Mouse (Mus musculus) embryo, embryonic 10 days (tissue): ENCODE measurements around the gene Cd248.
A peak's percentile ranks its signal among the peaks of the same experiment; 100 is the strongest.
"Not testable (repeated sequence)": the region's sequence is repeated elsewhere in the genome, so short reads cannot be mapped to it uniquely, and the experiment has no call there.

Experiments used
- DNase-seq: peaks from one replicate; pipeline ENCODE4 v3.0.0-alpha.2; 2015; ENCODE audit warnings: low spot score

Cd248 gene

DNA sequence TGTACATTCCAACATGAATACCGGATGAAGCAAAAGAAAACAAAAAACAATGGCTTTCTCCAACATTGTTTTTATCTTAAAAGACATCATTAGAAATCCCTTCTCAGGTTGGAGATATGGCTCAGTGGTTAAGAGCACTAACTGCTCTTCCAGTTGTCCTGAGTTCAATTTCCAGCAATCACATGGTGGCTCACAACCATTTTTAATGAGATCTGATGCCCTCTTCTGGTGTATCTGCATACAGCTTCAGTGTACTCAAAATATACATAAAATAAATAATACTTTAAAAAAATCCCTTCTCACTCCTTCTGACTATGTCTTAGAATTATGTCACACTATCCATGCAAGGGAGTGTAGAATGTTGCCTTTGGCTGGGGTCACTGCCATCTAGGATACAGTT is 11.4 kb downstream of the Cd248 start:
- no peak for DNase-seq

GRCm38 (mm10) chr19:5082005-5082404 is 14.1 kb downstream of the Cd248 start:
- no peak for DNase-seq

DNA sequence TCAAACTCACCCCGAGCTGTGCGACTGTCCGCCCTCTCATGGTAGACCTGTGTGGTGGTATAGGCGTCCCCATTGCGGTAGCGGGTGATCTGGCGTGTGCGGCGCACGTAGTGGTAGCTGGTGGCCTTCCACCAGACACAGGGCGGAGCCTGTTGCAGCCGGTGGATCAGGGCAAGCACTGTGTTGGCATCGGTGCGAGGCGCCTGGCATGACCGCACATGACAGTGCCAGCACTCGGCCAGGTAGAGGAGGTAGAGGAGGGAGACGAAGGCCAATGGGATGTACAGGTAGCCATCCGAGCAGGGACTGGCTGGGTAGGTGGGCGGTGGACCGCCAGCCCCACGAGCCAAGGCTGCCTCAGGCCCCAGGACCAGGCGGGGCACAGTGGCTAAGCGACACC is 14.7 kb downstream of the Cd248 start:
- no peak for DNase-seq

GRCm38 (mm10) chr19:5083961-5084833 is 16.3 kb downstream of the Cd248 start:
- DNase-seq, result no peak

- DNase-seq, result no peak
Measured at GRCm38 (mm10) chr19:5084834-5085144, 16.9 kb downstream of the Cd248 start.

- DNase-seq, result no peak
Measured at GRCm38 (mm10) chr19:5085145-5085863, 17.4 kb downstream of the Cd248 start, which contains the start of gene Tmem151a. Gene Tmem151a, minus strand, starts transcription at chr19:5085531.

DNA sequence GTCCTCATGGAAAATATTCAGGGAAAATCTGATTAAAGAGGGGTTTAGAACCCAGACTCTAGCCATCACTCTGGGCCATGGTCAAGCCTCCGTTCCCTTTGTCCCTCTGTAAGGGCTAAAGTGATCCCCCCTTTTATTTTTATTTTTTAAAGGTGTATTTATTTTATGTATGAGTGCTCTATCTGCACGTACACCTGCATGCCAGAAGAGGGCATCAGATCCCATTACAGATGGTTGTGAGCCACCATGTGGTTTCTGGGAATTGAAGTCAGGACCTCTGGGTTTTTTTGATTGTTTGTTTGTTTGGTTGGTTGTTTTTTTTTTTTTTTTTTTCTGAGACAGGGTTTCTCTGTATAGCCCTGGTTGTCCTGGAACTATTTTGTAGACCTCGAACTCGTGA is 18.7 kb downstream of the Cd248 start:
- not testable (repeated sequence) for DNase-seq

- DNase-seq, result peak; percentile 98
Measured at GRCm38 (mm10) chr19:5087884-5088728, 20.2 kb downstream of the Cd248 start, which contains the start of gene Yif1a. Gene Yif1a, plus strand, starts transcription at chr19:5088538.

GRCm38 (mm10) chr19:5089324-5089723 is 21.4 kb downstream of the Cd248 start:
- no peak for DNase-seq

GRCm38 (mm10) chr19:5092083-5092482 is 24.2 kb downstream of the Cd248 start:
- no peak for DNase-seq

DNA sequence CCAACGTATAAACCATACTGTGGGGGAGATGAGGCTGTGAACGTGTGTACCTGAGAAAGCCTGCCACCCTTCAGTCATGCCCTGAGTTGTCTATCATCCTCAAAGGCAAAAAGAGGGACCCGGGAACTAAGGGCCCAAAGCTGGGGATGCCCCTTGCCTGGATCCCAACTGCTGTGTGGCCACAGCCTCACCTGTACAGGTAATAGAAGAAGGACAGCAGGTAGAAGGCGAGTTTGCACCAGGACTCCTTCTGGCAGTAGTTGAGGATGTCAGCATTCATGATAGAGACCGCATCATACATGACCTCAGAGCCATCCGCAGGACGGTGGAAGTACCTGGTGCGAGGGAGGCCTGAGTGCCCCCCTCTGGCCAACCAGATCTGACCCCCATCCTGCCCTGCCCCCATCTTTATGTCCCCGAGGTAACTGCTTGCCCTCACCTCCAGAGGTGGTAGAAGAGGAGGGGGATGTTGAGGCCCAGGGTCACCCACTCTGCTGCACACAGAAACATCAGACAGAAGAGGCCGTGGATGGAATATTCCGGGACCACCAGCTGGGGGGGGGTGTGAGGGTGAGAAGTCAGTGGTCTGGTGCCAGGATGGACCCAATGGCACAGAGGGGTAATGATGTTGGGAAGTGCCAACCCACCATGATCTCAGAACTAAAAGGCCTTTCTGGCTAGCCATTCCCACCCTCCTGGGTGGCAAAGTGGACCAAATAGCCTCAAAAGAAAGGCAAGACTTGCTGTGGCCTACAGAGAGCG is 25.8 kb downstream of the Cd248 start:
- no peak for DNase-seq

- peak; percentile 97 for DNase-seq
Measured at GRCm38 (mm10) chr19:5094243-5094632, 26.4 kb downstream of the Cd248 start.

GRCm38 (mm10) chr19:5094746-5095417 is 27.0 kb downstream of the Cd248 start:
- DNase-seq, result no peak

DNA sequence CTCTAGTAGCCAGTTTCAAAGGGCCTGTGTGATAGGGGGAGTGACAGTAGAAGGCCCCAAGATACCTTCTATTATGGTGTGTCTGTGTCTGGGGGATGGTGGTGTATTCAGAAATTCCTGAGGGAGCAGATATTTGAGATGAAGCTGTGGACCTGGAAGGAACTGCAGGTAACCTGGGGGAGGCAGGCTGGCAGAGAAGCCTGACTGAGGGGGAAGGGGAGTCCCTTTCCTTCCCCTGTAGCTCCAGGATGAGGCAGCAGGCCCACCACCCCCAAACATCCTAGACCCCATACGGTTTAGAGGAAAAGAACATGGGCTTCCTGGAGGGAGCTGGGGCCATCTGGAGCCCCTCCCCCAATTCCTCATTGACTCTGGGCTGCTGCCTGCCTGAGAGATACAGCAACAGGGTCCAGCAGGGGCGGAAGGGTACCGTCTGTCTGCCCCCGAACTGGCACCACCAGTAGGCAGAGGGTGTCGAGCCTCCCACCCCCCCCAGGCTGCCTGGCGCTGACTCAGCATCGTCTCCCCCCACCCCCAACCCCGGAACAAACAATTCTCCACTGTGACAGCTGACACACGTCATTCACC is 28.1 kb downstream of the Cd248 start:
- no peak for DNase-seq

DNA sequence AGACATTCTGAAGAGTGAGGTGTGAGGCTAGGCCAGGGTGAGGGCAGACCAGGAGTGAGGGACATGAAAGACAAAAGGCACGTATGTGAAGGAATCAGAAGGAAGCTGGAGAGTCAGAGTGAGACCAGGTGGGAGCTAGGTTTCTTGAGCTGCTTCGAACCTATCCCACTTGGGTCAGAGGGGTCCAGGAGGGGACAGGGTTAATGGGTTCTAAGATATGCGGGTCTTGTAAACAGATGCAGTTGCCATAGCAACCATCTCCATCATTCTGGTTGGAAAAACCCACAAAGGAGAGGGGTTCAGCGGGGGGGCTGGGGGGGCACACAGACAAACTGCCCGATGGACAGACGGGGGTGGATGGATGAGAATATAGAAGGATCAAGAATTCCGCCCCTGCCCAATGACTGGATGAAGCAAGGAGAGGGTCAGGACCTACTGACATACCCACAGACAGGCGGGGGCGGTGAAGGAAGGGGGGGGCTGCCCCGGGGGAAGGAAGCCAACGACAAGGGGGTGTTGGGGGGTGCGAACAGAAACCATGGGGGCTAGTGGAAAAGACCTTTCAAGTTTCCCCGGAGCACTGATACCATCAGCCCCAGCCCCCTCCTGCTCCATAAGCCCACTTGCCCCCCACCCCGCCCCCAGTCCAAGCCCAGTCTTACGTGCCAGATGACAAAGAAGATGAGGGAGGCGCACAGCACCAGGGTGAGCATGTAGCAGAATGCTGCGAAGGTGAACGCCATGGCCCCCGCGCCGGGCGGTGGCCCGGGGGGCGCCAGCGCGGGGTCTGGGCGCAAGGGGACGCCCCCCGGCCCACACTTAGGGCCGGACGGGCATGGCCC is 29.9 kb downstream of the Cd248 start:
- peak; percentile 36 for DNase-seq

- peak; percentile 74 for DNase-seq
Measured at GRCm38 (mm10) chr19:5098363-5099143, 30.7 kb downstream of the Cd248 start, which contains the start of gene Cnih2. Gene Cnih2, minus strand, starts transcription at chr19:5098521.

GRCm38 (mm10) chr19:5106074-5106473 is 38.2 kb downstream of the Cd248 start:
- DNase-seq, result no peak

DNA sequence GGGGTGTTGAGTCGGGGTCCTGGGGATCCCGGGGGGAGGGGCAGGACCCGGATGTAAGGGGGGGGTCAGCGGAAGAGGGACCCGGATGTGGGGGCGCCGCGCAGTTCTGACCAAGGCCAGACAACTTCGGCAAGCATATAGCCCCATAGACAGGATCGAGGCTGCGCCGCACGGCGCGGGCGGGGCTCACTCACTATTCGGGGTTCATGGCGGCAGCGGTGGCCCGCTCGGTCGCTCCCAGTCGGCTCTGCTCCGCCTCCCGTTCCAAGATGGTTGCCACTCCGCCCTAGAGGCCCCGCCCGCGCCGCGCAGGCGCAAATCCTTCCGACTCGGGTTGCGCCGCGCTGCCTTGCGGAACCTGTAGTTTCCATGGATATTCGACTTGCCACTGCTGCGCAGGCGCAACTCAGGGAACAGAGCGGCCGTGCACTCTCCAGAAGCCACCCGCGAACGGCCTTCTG is 38.9 kb downstream of the Cd248 start, which contains the start of gene Rab1b:
Rab1b (minus strand) TSS at position 342 of the 461 bp plus-strand sequence.
- DNase-seq, result peak; percentile 98
